Mouse (Mus musculus): Measurements from ENCODE around the gene Dpp8.
"Not testable (repeated sequence)": the region's sequence is repeated elsewhere in the genome, so short reads cannot be mapped to it uniquely, and the experiment has no call there.

- TF ChIP-seq CTCF (IDR thresholded peaks at IDR 0.05; ENCODE audit: control insufficient read depth, insufficient read depth, insufficient replicate concordance, low read depth, low read length); POLR2A (IDR thresholded peaks at IDR 0.05; ENCODE audit: control insufficient read depth, low read depth, low read length): not testable (repeated sequence)
Observed at GRCm38 (mm10) chr9:64995464-64995863, 36.8 kb upstream of the Dpp8 start.

Data from testis, adult 2 months (tissue).